9 mouse cellular contexts compared by ENCODE assay signal in genomic region chr2:136596451-136596850, GRCm38 (mm10).
A peak's percentile ranks its signal among the peaks of the same experiment; 100 is the strongest.
DNase-seq lines count a peak whose midpoint lies in the region; ATAC-seq and TF ChIP-seq lines count a peak whose summit lies in the region.
"Had no signal": no experiment of that assay in that cellular context is flagged by ENCODE, and none has a peak within 500 bp of the region (broad histone marks: within the 10 kb centered on the region; RNA-seq: fewer than 3 reads in every experiment).

No protein-coding gene starts in this region.

- dilution Hi-C loops in CH12.LX (cut with MboI; ENCODE audit: extremely low pct_ligation_motif_present, extremely low pct_unique_long_range_greater_than_20kb, low sequenced_read_pairs) = no loop called here

- no peak overlapping the region for H3K9ac ChIP-seq in CH12.LX (ENCODE audit: insufficient read depth, low read depth)
- H3K9ac ChIP-seq in forebrain, embryonic 13.5 days = no peak overlapping the region
- no peak overlapping the region for H3K9ac ChIP-seq in midbrain, embryonic 15.5 days

- no peak for TF ChIP-seq POLR2A in CH12.LX (IDR thresholded peaks at IDR 0.05; ENCODE audit: low read depth, low read length)

- no peaks in the 10 kb centered on the region for H3K79me2 ChIP-seq in CH12.LX (replicated peaks; ENCODE audit: control insufficient read depth, extremely low read depth, insufficient read depth, poor library complexity, severe bottlenecking)

- H3K36me3 ChIP-seq in heart, embryonic 10.5 days = no peaks in the 10 kb centered on the region
- no peaks in the 10 kb centered on the region for H3K36me3 ChIP-seq in CH12.LX (replicated peaks in 1 of 2; ENCODE audit: control insufficient read depth in 1 of 2, insufficient read depth in 1 of 2, low read length in 1 of 2)
- H3K36me3 ChIP-seq in forebrain, embryonic 13.5 days (ENCODE audit: poor library complexity, severe bottlenecking) = no peaks in the 10 kb centered on the region
- H3K36me3 ChIP-seq in midbrain, embryonic 15.5 days (replicated peaks) = no peaks in the 10 kb centered on the region
- H3K36me3 ChIP-seq: G1E had no signal

- no peaks in the 10 kb centered on the region for H3K4me1 ChIP-seq in heart, embryonic 10.5 days
- no peaks in the 10 kb centered on the region for H3K4me1 ChIP-seq in CH12.LX (ENCODE audit: control insufficient read depth in 1 of 2, insufficient read depth in 2 of 2)
- no peaks in the 10 kb centered on the region for H3K4me1 ChIP-seq in forebrain, embryonic 13.5 days
- H3K4me1 ChIP-seq in midbrain, embryonic 15.5 days = no peaks in the 10 kb centered on the region

- peak; percentile 16 for DNase-seq in heart, adult 8-10 months (ENCODE audit: low spot score)
- no peak for DNase-seq in heart, embryonic 10.5 days (ENCODE audit: low spot score)
- DNase-seq in CH12.LX (ENCODE audit: extremely low read depth) = peak; percentile 4
- DNase-seq in cerebellum, adult 11 months = peak; percentile 59
- peak; percentile 63 to 66 for DNase-seq in layer of hippocampus, postnatal 14 days (ENCODE audit: low spot score in 2 of 2)
- no peak for DNase-seq in spleen, postnatal 36 days (ENCODE audit: low spot score in 2 of 2)

- 21% methylated on average over 3 of the region's 3 CpGs for WGBS in heart, embryonic 10.5 days
- WGBS in forebrain, embryonic 13.5 days = 21% methylated on average over 3 of the region's 3 CpGs
- WGBS in midbrain, embryonic 15.5 days = 26% methylated on average over 3 of the region's 3 CpGs

- TF ChIP-seq CTCF in CH12.LX (conservative IDR thresholded peaks at IDR 0.05 in 1 of 2, IDR thresholded peaks at IDR 0.05 in 1 of 2; ENCODE audit: low read depth in 2 of 2, low read length in 2 of 2) = peak; percentile 46 to 47; a peak in 3 of 4 replicates

- peak; percentile 58; the same call in 1 of the 2 replicates for ATAC-seq in forebrain, embryonic 13.5 days
- 0 out of 2 replicates have a peak, but pooled peaks have one; percentile 27 for ATAC-seq in midbrain, embryonic 15.5 days (replicated peaks)

- no peaks in the 10 kb centered on the region for H3K9me3 ChIP-seq in heart, embryonic 10.5 days
- peaks cover 17% of the 10 kb centered on the region for H3K9me3 ChIP-seq in CH12.LX (replicated peaks; ENCODE audit: low read length)
- no peaks in the 10 kb centered on the region for H3K9me3 ChIP-seq in forebrain, embryonic 13.5 days (replicated peaks)
- H3K9me3 ChIP-seq in midbrain, embryonic 15.5 days = no peaks in the 10 kb centered on the region

- in situ Hi-C loops in CH12.LX (cut with MboI; ENCODE audit: low pct_ligation_motif_present, low pct_unique_long_range_greater_than_20kb, low sequenced_read_pairs) = no loop called here

- H3K4me3 ChIP-seq in heart, embryonic 10.5 days = no peak overlapping the region
- no peak overlapping the region for H3K4me3 ChIP-seq in CH12.LX (replicated peaks in 1 of 3; ENCODE audit: low read depth in 2 of 3, low read length in 2 of 3, poor library complexity in 1 of 3)
- no peak overlapping the region for H3K4me3 ChIP-seq in forebrain, embryonic 13.5 days
- H3K4me3 ChIP-seq in midbrain, embryonic 15.5 days = no peak overlapping the region

- TF ChIP-seq RAD21 in CH12.LX (IDR thresholded peaks at IDR 0.05; ENCODE audit: low read depth, low read length) = peak; percentile 37

- no peak overlapping the region for H3K4me2 ChIP-seq in CH12.LX (ENCODE audit: insufficient read depth, low read depth, poor library complexity, severe bottlenecking)
- H3K4me2 ChIP-seq in forebrain, embryonic 13.5 days = no peak overlapping the region
- H3K4me2 ChIP-seq in midbrain, embryonic 15.5 days = no peak overlapping the region

- no peaks in the 10 kb centered on the region for H3K27me3 ChIP-seq in heart, embryonic 10.5 days (ENCODE audit: insufficient read depth, poor library complexity, severe bottlenecking)
- no peaks in the 10 kb centered on the region for H3K27me3 ChIP-seq in CH12.LX (replicated peaks)
- H3K27me3 ChIP-seq in forebrain, embryonic 13.5 days = no peaks in the 10 kb centered on the region
- no peaks in the 10 kb centered on the region for H3K27me3 ChIP-seq in midbrain, embryonic 15.5 days (replicated peaks)

- H3K27ac ChIP-seq in heart, embryonic 10.5 days = no peak overlapping the region
- no peak overlapping the region for H3K27ac ChIP-seq in CH12.LX (ENCODE audit: insufficient read depth, low read depth)
- H3K27ac ChIP-seq in forebrain, embryonic 13.5 days = no peak overlapping the region
- H3K27ac ChIP-seq in midbrain, embryonic 15.5 days = no peak overlapping the region

- no peak for TF ChIP-seq EP300 in CH12.LX (IDR thresholded peaks at IDR 0.05; ENCODE audit: low read length)

TF ChIP-seq in CH12.LX, 34 proteins besides CTCF, POLR2A, EP300 and RAD21:
- TF ChIP-seq SMC3 (IDR thresholded peaks at IDR 0.05; ENCODE audit: low read depth, low read length) (peak; percentile 29; the same call in 1 of the 2 replicates), MAZ (IDR thresholded peaks at IDR 0.05; ENCODE audit: low read depth, low read length) (no peak)

Comparison
In these comparisons a context has a peak if more than half of its experiments do, and no peak if none do; other contexts are left out.
1. DNase-seq: peak in heart, adult 8-10 months (single experiment), CH12.LX (single experiment), cerebellum, adult 11 months (single experiment) and layer of hippocampus, postnatal 14 days (2 of 2); none in heart, embryonic 10.5 days (single experiment) and spleen, postnatal 36 days (0 of 2).